ENCODE assay signal across 10 mouse cellular contexts in the genomic region with DNA sequence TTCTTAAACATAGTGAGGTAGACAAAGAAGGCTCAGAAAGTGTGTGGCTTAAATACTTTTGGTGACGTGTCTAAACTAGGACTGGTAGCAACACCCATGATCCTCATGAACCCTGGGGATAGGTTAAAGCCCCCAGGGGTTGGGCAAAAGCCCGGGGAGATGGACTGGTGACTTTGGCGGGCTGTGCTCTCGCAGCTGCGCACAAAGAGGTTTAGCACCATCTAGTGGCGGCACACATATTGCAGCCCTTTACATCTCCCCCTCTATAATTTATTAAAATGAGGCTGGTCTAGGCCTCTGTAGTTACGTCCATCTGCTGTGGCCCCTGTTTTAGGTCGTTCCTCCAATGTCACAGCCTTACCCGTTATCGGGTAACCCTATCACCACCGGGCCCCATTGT. TPM values are rescaled to one million over a fixed set of nuclear protein-coding genes. Genes with fewer than 3 reads are reported as not detected.
DNase-seq lines count a peak whose midpoint lies in the region; ATAC-seq and TF ChIP-seq lines count a peak whose summit lies in the region.
"Not testable (repeated sequence)": the region's sequence is repeated elsewhere in the genome, so short reads cannot be mapped to it uniquely, and the experiment has no call there.
"Had no signal": no experiment of that assay in that cellular context is flagged by ENCODE, and none has a peak within 500 bp of the region (broad histone marks: within the 10 kb centered on the region; RNA-seq: fewer than 3 reads in every experiment).

No protein-coding gene starts in this region.

- not testable (repeated sequence) for ATAC-seq in embryonic facial prominence, embryonic 14.5 days (ENCODE audit: low read depth); heart, postnatal 0 days (ENCODE audit: insufficient read depth, low read depth); liver, embryonic 13.5 days (ENCODE audit: low read depth); neural tube, embryonic 11.5 days (ENCODE audit: insufficient read depth, low FRiP score, low TSS enrichment)

- not testable (repeated sequence) for H3K27ac ChIP-seq in bone marrow, adult 2 months (ENCODE audit: control insufficient read depth, insufficient read depth, low read depth, low read length, poor library complexity); embryonic facial prominence, embryonic 14.5 days (replicated peaks; ENCODE audit: low read depth, low read length); heart, postnatal 0 days (ENCODE audit: low read depth); liver, embryonic 13.5 days; neural tube, embryonic 11.5 days (ENCODE audit: low read depth, low read length)

- not testable (repeated sequence) for H3K9ac ChIP-seq in embryonic facial prominence, embryonic 14.5 days (ENCODE audit: low read depth, low read length); heart, postnatal 0 days (replicated peaks; ENCODE audit: low read depth, low read length); liver, embryonic 13.5 days; neural tube, embryonic 11.5 days (ENCODE audit: low read length)

- H3K4me2 ChIP-seq in embryonic facial prominence, embryonic 14.5 days (ENCODE audit: low read depth, low read length); heart, postnatal 0 days (ENCODE audit: low read depth, low read length); liver, embryonic 13.5 days; neural tube, embryonic 11.5 days (ENCODE audit: low read depth): not testable (repeated sequence)

- TF ChIP-seq POLR2A in bone marrow, adult 2 months (IDR thresholded peaks at IDR 0.05; ENCODE audit: borderline replicate concordance, control insufficient read depth, low read depth, low read length) = not testable (repeated sequence)

- DNase-seq in embryonic facial prominence, embryonic 14.5 days (ENCODE audit: low spot score) = peak; percentile 19
- DNase-seq in heart, postnatal 0 days (ENCODE audit: low spot score) = peak; percentile 7
- peak; percentile 33 for DNase-seq in kidney, postnatal 14 days
- DNase-seq in liver, embryonic 13.5 days = peak; percentile 10
- peak; percentile 61 for DNase-seq in neural tube, embryonic 11.5 days (ENCODE audit: low spot score)
- DNase-seq in thymus, postnatal 0 days (ENCODE audit: low spot score) = peak; percentile 16

- not testable (repeated sequence) for H3K9me3 ChIP-seq in E14TG2a.4 (ENCODE audit: low read length); embryonic facial prominence, embryonic 14.5 days (ENCODE audit: control insufficient read depth, low read length); heart, postnatal 0 days (replicated peaks; ENCODE audit: control insufficient read depth, low read length); liver, embryonic 13.5 days (replicated peaks); neural tube, embryonic 11.5 days (ENCODE audit: control insufficient read depth, low read length)

- H3K27me3 ChIP-seq in E14TG2a.4 (ENCODE audit: insufficient read depth, low read length); embryonic facial prominence, embryonic 14.5 days (replicated peaks; ENCODE audit: control insufficient read depth, insufficient read depth, low read length); heart, postnatal 0 days (ENCODE audit: control insufficient read depth, insufficient read depth, low read length); liver, embryonic 13.5 days; neural tube, embryonic 11.5 days (ENCODE audit: control insufficient read depth, insufficient read depth, low read length): not testable (repeated sequence)

- 12% methylated on average over 11 of the region's 11 CpGs for WGBS in bone marrow, adult 2 months
- WGBS in embryonic facial prominence, embryonic 14.5 days = 12% methylated on average over 8 of the region's 11 CpGs
- 6% methylated on average over 9 of the region's 11 CpGs for whole genome bisulfite sequencing in heart, postnatal 0 days
- WGBS in liver, embryonic 13.5 days (ENCODE audit: insufficient replicate concordance) = 13% methylated on average over 11 of the region's 11 CpGs
- 3% methylated on average over 8 of the region's 11 CpGs for WGBS in neural tube, embryonic 11.5 days

- H3K4me1 ChIP-seq in E14TG2a.4 (replicated peaks; ENCODE audit: low read depth, low read length); bone marrow, adult 2 months (ENCODE audit: control insufficient read depth, insufficient read depth, low read length); embryonic facial prominence, embryonic 14.5 days (ENCODE audit: control insufficient read depth, insufficient read depth, low read length); heart, postnatal 0 days (ENCODE audit: control insufficient read depth, insufficient read depth); liver, embryonic 13.5 days (replicated peaks); neural tube, embryonic 11.5 days (ENCODE audit: control insufficient read depth, insufficient read depth, low read length): not testable (repeated sequence)

- H3K36me3 ChIP-seq in E14TG2a.4 (ENCODE audit: insufficient read depth, low read length); embryonic facial prominence, embryonic 14.5 days (ENCODE audit: control insufficient read depth, insufficient read depth, low read length); heart, postnatal 0 days (replicated peaks; ENCODE audit: control insufficient read depth, insufficient read depth, low read length); liver, embryonic 13.5 days; neural tube, embryonic 11.5 days (ENCODE audit: control insufficient read depth, insufficient read depth, low read length): not testable (repeated sequence)

- peak; percentile 30 for TF ChIP-seq CTCF in E14TG2a.4 (conservative IDR thresholded peaks at IDR 0.05; ENCODE audit: low read length)
- peak; percentile 53; the same call in 1 of the 2 replicates for TF ChIP-seq CTCF in bone marrow, adult 2 months (IDR thresholded peaks at IDR 0.05; ENCODE audit: control insufficient read depth, insufficient read depth, low read length)
- peak; percentile 57 for TF ChIP-seq CTCF in heart, postnatal 0 days (IDR thresholded peaks at IDR 0.05; ENCODE audit: low read depth)

- not testable (repeated sequence) for H3K4me3 ChIP-seq in E14TG2a.4 (replicated peaks; ENCODE audit: low read length); bone marrow, adult 2 months (replicated peaks; ENCODE audit: control insufficient read depth, low read depth, low read length); embryonic facial prominence, embryonic 14.5 days (ENCODE audit: low read depth, low read length); heart, postnatal 0 days (ENCODE audit: low read depth, low read length); liver, embryonic 13.5 days (replicated peaks); neural tube, embryonic 11.5 days (ENCODE audit: low read depth, low read length)

- not testable (repeated sequence) for TF ChIP-seq EP300 in heart, postnatal 0 days (IDR thresholded peaks at IDR 0.05; ENCODE audit: low read depth)

RNA-seq across cellular contexts. Expression of gene Apol7e, which starts 14.7 kb away (rescaled TPM):
- polyA plus RNA-seq in bone marrow, adult 2 months (2011; ENCODE audit: insufficient read depth, insufficient read length, low replicate concordance, missing spikeins) = 0.88 and 4.3 TPM in 2 replicates
- polyA plus RNA-seq in embryonic facial prominence, embryonic 14.5 days (2014; fragmentation: Nextera tagmentation; extraction: Ambion mirVana) = 0.09 TPM in 1 of 2 replicates, not detected in the other
- total RNA-seq in heart, postnatal 0 days (2014; rRNA removed; ENCODE audit: low replicate concordance) = not detected in 2 replicates
- not detected in 2 replicates for polyA plus RNA-seq in heart, postnatal 0 days (2015; fragmentation: Nextera tagmentation; extraction: Ambion mirVana)
- polyA plus RNA-seq in liver, embryonic 13.5 days (2015; fragmentation: Nextera tagmentation; extraction: Ambion mirVana) = not detected in 2 replicates
- polyA plus RNA-seq in neural tube, embryonic 11.5 days (2014; fragmentation: Nextera tagmentation; extraction: Ambion mirVana) = not detected in 2 replicates
- 7.2 and 8.1 TPM in 2 replicates for polyA plus RNA-seq in thymus, postnatal 0 days (2015; fragmentation: Nextera tagmentation; extraction: Ambion mirVana)
- polyA plus RNA-seq: embryonic facial prominence, embryonic 12.5 days had no signal

RNA-seq across cellular contexts. Expression of gene Apol11b, which starts 40.9 kb away (rescaled TPM):
- polyA plus RNA-seq in bone marrow, adult 2 months (2011; ENCODE audit: insufficient read depth, insufficient read length, low replicate concordance, missing spikeins) = 47.2 and 78.2 TPM in 2 replicates
- 0.10 TPM in 1 of 2 replicates, not detected in the other for polyA plus RNA-seq in embryonic facial prominence, embryonic 14.5 days (2014; fragmentation: Nextera tagmentation; extraction: Ambion mirVana)
- total RNA-seq in heart, postnatal 0 days (2014; rRNA removed; ENCODE audit: low replicate concordance) = 0.50 TPM in 1 of 2 replicates, not detected in the other
- polyA plus RNA-seq in heart, postnatal 0 days (2015; fragmentation: Nextera tagmentation; extraction: Ambion mirVana) = 0.05 and 0.18 TPM in 2 replicates
- polyA plus RNA-seq in liver, embryonic 13.5 days (2015; fragmentation: Nextera tagmentation; extraction: Ambion mirVana) = 10.6 and 12.5 TPM in 2 replicates
- not detected in 2 replicates for polyA plus RNA-seq in neural tube, embryonic 11.5 days (2014; fragmentation: Nextera tagmentation; extraction: Ambion mirVana)
- 0.16 and 0.24 TPM in 2 replicates for polyA plus RNA-seq in thymus, postnatal 0 days (2015; fragmentation: Nextera tagmentation; extraction: Ambion mirVana)
- polyA plus RNA-seq: embryonic facial prominence, embryonic 12.5 days; gonadal fat pad, adult 2 months had no signal

RNA-seq across cellular contexts. Expression of gene Apol9b, which starts 44.9 kb away (rescaled TPM):
- 1.7 TPM in 1 of 2 replicates, not detected in the other for polyA plus RNA-seq in bone marrow, adult 2 months (2011; ENCODE audit: insufficient read depth, insufficient read length, low replicate concordance, missing spikeins)
- 0.39 TPM in 1 of 2 replicates, not detected in the other for polyA plus RNA-seq in embryonic facial prominence, embryonic 14.5 days (2014; fragmentation: Nextera tagmentation; extraction: Ambion mirVana)
- 0.23 and 0.81 TPM in 2 replicates for total RNA-seq in heart, postnatal 0 days (2014; rRNA removed; ENCODE audit: low replicate concordance)
- polyA plus RNA-seq in heart, postnatal 0 days (2015; fragmentation: Nextera tagmentation; extraction: Ambion mirVana) = 0.14 and 0.30 TPM in 2 replicates
- polyA plus RNA-seq in liver, embryonic 13.5 days (2015; fragmentation: Nextera tagmentation; extraction: Ambion mirVana) = not detected in 2 replicates
- polyA plus RNA-seq in neural tube, embryonic 11.5 days (2014; fragmentation: Nextera tagmentation; extraction: Ambion mirVana) = not detected in 2 replicates
- polyA plus RNA-seq in thymus, postnatal 0 days (2015; fragmentation: Nextera tagmentation; extraction: Ambion mirVana) = 1.6 and 2.3 TPM in 2 replicates
- polyA plus RNA-seq: embryonic facial prominence, embryonic 12.5 days had no signal

Comparison
In these comparisons a context has a peak if more than half of its experiments do, and no peak if none do; other contexts are left out.
1. DNase-seq: peak in every context shown above with its lines; median percentile 61 in neural tube, embryonic 11.5 days; 33 in kidney, postnatal 14 days; 19 in embryonic facial prominence, embryonic 14.5 days; 16 in thymus, postnatal 0 days; 10 in liver, embryonic 13.5 days; 7 in heart, postnatal 0 days.